Mouse (Mus musculus) urinary bladder, postnatal 4 days (tissue): Measurements from ENCODE around the gene Spdye4a.

Experiments used
- DNase-seq, 2 experiments: peaks; one replicate each; pipeline ENCODE4 v3.0.0; 2021 to 2022; ENCODE audit warnings: low spot score in 2 of 2

Spdye4a gene

DNA sequence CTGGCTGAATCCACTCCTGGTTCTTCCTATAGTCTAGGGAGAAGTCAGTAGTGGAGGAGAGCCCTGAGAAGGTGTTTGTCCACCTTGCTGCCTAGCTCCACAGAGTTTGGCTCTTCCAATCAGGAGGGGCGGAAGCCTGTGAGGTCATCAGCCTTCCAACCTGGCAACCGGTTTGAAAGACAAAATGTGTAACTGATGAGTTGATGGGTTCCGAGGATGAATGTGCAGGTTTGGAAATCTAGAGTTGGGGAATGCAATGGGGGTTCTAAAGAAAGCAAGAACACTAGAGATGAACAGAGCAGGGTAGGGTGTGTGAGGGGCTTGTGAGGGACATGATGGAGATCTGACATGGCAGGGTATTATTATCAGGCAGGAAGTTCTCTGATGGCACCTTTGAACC is at the start of gene Spdye4a:
Gene Spdye4a, minus strand, starts transcription at position 101 of the 400 bp plus-strand sequence.
- no peak for DNase-seq

DNA sequence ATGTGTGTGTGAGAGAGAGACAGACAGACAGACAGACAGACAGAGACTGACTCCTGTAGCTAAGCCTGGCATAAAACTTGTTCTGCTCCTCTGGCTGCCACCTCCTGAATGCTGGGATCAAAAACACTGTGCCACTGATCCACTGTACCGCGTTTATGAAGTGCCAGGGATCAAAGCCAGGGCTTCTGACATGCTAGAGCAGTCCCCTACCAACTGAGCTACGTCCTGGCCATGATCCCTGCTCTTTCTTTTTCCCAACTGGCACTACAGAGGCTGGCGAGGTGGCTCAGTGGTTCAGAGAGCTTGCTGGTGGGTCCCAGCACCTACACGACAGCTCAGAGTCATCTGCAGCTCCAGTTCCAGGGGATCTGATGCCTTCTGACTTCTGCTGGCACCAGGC is 49.1 kb upstream of the Spdye4a start:
- no peak for DNase-seq

DNA sequence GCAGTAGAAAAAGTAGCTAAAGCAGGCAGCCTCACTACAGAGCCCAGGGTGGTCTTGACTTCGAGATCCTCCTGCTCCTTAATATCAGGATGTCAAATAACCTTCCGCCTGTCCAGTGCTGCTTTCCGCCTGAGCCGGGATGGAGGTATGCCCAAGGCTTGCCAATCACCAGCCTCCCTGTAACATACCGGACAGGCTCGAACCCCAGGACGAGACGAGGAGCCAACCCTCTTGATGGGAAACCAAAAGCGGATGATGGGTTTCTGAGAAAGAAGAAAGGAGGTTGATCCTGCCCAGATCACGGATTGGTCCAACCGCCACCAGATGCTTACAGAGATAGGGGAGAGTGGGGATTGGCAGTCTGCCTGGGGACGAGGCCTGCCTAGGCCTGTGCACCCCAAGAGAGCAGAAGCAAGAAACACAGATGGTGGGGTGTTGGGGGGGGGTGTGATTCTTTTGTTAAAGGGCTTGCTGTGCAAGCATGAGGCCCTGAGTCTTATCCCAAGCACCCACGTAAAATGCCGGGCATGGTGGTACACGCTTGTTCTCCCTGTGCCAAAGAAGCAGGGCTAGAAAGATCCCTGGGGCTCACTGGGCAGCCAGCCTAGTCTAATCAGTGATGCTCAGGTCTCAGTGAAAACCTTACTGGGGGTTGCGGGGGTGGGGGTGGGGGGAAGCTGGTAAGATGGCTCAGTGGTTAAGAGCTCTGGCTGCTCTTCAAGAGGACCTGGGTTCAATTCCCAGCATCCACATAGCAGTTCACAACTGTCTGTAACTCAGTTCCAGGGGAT is 46.0 kb upstream of the Spdye4a start:
- DNase-seq, result no peak

DNA sequence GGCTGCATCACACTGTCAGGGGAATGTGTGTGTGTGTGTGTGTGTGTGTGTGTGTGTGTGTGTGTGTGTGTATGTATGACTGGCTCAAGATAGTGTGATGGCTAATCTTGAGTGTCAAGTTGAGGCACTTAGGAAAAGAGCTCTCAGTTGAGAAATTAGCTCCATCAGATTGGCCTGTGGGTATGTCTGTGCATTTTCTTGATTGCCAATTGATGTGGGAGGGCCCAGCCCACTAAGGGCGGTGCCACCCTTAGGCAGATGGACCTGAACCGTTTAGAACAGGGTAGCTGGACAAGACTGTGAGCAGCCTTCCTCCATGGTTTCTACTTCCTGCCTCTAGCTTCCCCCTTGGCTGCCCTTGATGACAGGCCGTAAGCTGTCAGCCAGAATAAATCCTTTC is 45.4 kb upstream of the Spdye4a start:
- no peak for DNase-seq

DNA sequence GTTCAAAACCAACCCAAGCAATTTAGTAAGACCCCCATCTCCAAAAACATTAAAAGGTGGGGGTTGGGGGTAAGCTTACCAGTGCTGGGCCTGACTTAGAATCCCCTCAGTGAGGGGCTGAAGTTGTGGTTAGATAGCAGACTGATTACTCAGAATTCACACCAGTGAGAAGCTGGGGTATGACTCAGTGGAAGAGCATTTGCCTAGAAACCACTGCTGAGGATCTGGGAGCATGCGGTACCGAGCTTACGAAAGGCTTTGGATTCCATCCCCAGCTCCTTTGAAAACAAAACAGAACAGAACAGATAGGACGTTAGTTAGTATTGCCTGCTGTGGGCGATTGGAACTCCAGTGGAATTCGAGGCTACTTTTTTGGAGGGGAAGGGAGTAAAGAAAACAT is 45.0 kb upstream of the Spdye4a start:
- no peak for DNase-seq

DNA sequence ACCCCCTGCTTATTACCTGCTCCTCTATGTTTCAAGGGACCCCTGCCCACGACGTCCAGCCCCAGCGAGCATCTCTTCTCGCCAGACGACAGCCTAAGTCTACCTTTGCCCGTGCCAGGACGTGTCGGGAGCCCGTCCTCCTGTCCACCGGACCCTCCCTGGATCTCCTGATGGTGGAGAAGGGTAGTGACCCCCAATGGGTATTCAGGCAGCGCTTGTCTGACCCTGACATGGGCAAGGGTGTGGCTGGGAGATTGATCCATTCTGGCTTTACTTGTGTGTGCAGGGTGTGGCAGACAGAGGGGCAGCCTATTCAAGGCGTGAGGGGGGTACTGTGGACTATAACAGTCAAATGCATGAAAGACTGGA is 43.4 kb upstream of the Spdye4a start:
- no peak for DNase-seq

DNA sequence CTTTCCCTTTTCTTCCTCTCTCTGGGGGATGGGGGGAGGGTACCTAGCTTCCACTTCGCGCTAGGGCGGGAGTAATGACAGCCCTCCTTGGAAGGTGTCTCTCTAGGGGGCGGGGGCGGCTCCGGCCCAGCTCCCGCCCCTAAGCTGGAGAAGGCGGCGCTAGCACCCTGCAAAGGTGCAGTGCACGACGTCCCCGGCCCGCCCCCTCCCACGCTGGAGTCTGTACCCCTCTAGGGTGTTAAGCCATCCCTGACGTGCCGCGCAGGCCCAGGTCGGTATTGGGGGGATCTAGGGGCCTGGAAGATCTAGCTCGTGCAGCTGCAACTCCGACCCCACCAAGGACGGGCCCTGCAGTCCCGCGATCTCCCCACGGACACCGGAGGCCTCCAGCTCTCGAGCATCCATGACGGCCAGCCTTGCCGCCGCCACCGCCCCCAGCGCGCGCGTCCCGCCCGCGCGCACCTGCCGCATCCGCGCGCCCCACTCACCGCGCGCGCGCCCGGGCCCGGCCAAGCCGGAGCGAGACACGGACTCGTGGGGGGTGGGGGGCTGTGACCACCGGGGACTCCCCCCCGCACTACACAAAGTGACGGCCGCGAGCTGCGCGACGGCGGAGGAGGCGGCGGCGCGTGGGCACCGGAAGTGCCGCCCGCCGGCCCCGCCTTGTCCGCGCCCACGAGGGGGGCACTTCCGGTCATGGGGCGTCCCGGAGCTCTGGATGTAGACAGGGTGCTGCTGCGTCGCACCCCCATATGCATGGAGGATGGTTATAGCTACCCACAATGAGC is 42.9 kb upstream of the Spdye4a start, which contains the start of gene Zfp316:
Gene Zfp316, minus strand, starts transcription at position 660 of the 788 bp plus-strand sequence.
- DNase-seq, result peak; percentile 57 to 70

DNA sequence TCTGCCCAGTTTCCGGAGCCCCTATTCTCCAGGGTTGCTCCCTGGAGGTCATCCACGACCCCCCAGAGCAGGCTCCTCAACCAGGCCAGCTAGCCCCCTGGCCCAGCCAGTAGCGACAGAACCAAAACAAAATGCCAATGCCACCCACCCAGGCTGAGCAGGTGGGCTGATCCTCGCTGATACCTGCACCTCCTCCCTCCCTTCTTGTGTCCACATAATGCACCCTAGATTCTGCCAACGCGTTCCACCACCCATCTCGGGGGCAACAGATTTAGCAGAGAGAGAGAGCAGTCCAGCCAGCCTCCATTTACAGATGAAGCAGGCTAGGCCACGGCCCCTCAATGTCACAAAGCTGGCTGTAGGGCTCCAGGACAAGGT is 42.3 kb upstream of the Spdye4a start:
- no peak for DNase-seq

DNA sequence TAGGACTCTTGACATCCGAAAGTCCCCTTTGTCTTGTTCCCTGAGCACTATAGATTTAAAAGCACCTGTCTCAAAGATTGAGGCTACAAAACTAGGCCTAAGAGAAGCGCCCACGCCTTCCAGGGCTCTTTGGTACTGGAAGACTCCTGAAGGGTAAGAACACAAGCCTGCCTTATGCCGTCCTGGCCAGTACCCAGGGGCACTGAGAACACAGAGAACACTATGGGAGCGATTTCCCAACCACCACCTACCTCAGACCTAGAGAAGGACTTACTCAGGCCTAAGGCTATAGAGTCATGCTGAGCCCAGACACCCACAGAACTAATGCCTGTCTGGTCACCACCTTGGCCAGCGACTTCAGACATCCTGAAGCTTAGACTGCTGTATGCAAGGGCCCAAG is 40.1 kb upstream of the Spdye4a start:
- DNase-seq, result no peak

DNA sequence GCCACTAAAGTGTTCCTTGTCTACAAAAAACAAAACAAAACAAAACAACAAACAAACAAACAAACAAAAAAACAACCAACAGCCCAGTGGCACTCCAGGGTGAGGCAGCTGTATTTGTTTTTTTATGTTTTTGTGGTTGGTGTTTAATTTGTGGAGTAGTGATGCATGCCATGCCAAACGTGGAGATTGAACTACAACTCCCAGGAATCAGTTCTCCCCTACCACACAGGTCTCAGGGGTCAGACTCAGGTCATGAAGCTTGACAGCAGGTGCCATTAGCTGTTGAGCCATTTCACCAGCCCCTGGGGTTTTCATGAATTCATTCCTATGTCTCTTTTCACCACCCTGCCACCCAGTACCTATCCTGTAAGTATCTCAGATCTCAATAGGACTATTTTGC is 38.7 kb upstream of the Spdye4a start:
- DNase-seq, result no peak

DNA sequence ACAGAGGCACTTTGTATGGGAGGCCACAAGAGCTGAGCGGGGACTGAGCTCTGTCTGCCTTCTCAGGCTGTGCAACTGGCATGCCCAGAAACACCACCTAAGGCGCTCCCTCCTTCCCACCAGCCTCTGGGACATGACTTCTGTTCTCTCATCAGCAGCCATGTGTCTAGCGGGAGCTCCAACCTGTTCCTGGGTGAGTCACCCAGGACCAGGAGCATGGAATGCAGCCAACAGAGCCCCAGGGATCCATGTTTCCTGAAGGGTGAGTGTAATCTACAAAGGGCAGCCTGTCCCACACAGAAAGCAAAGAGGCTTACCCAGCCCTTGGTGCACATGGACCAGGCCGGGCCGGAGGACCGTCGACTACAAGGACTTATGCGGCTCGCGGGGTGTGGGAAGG is 38.0 kb upstream of the Spdye4a start:
- no peak for DNase-seq

DNA sequence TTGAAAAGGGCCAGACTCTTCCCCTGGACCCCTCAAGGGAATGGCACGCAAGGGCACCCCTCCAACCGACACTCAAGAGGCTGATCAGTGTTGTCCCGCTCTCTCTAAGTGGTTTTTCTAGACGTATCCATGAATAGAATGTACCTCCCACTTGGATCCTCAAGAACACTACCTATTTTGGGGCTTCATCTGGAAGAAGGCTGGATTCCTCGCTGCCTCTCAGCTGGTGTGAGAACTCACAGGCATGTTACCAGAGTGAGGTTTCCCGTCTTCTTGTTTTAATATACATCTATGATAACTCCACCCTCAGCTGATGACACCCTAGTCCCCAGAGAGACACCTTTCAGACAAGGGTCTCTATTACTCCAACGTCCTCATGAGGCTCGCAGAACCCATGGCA is 34.9 kb upstream of the Spdye4a start:
- no peak for DNase-seq

DNA sequence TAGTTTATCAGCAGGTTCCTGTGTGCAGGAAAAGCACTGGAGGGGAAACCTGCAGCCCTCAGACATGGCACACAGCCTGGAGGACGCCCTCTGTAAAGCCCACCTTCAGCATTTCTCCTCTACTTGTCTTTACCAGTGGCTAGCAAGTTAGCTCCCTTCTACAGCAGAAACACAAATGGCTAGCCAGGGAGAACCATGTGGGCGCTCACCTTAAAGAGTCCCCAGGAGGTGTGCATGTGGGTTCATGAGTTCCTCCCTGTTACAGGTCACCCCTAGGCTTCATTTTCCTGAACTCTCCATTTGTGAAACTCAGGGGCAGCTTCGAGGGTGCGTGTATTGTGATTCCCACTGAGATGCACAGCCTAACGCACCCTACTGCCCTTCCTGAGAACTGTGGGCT is 29.1 kb upstream of the Spdye4a start:
- DNase-seq, result no peak

DNA sequence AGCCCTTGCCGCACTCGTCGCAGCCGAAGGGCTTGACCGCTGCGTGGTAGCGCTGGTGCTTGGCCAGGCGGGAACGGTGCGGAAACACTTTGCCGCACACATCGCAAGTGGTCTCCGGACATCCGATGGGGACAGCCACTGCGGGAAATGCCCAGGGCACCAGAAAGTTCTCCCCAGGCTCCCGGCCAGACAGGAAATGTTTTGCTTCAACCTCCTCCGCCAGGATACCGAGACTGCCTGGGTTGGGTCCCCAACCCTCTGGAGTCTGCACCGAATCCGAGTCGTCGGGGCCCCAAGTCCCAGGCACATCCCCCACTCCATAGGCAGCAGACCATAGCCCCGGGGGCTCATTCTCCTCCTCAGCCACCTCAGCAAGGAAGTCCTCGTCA is 28.4 kb upstream of the Spdye4a start:
- no peak for DNase-seq

DNA sequence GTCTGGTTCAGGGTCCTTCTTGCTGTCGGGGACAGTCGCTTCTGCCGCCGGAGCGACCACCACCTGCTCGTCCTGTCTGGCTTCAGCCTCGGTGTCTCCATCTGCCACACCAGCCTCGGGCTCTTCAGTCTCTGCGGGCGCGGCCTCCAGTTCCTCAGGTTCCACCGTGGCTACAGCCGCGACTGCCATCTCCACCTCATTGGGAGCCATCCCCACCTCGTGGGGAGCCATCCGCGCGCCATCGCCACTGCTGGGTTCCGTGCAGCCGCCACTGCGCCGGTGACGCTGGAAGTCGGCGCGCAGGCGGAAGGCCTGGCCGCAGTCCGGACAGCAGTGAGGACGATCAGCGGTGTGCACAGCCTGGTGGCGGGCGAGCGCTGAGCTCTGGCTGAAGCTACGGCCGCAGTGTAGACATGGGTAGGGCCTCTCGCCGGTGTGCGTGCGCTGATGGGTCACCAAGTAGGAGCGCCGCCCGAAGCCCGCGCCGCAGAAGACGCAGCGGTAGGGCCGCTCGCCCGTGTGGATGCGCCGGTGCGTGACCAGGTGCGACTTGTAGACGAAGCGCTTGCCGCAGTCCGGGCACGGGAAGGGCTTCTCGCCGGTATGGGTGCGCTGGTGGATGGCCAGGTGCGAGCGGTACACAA is 27.9 kb upstream of the Spdye4a start:
- DNase-seq, result no peak

DNA sequence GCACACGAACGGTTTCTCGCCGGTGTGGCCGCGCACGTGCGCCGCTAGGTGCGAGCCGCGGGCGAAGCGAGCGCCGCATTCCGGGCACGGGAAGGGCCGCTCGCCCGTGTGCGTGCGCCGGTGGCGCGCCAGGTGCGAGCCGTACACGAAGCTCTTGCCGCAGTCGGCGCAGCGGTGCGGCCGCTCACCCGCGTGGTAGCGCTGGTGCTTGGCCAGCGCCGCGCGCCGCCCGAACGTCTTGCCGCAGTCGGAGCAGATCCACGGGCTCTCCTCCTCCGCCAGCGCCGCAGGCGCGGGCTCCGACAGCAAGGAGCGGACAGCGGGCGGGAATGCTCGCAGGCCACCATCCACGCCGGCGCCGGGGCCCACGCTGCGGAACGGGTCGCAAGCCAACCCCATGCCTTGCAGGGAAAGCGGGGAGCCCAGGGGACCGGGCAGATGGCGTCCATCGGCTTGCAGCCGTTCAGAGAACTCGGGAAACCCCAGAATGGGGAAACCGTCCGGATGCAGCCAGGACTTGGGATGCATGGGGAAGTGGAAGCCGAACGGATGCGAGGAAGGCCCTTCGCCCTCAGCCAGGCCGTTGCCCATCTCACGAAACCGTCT is 27.3 kb upstream of the Spdye4a start:
- no peak for DNase-seq

DNA sequence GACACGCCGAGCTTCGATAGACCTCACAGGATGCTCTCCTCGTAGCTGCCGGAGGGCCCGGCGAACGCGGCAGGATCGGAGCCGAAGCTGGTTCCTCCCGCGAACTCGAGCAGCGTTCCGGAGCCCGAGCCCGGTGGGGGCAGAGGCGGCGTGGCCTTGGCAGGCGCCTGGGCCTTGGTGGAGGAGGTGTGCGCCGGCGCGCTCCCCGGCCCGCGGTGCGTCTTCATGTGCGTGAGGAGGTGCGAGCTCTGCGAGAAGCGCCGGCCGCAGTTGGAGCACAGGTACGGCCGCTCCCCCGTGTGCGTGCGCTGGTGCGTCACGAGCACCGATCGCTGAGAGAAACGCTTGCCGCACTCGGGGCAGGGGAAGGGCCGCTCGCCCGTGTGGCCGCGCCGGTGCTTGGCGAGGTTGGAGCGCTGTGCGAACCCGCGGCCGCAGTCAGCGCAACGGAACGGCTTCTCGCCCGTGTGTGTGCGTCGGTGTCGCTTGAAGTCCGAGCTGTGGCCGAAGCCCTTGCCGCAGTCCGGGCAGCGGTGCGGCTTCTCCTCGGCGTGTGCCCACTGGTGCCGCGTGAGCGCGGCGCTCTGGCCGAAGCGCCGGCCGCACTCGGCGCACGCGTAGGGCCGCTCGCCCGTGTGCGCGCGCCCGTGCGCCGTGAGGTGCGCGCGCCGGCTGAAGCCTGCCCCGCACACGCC is 26.6 kb upstream of the Spdye4a start:
- DNase-seq, result no peak

DNA sequence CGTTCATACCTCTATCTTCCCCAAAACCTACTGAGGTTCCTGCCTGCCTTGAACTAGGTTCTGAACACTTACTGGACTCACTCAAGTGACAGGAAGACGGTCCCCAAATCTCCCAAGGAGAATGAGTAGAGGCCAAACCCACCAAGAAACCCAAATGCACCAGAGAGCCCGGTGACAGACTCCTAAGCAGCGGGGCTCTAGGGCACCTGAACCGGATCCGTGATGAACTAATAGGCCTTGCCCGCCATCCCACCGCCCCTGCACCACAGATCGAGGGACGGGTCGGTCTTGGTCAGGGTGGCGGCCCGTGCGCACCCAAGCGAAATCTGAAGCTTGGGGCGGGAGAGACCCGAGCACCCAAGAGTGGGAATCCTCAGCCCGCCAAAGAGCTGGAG is 26.1 kb upstream of the Spdye4a start:
- DNase-seq, result no peak

DNA sequence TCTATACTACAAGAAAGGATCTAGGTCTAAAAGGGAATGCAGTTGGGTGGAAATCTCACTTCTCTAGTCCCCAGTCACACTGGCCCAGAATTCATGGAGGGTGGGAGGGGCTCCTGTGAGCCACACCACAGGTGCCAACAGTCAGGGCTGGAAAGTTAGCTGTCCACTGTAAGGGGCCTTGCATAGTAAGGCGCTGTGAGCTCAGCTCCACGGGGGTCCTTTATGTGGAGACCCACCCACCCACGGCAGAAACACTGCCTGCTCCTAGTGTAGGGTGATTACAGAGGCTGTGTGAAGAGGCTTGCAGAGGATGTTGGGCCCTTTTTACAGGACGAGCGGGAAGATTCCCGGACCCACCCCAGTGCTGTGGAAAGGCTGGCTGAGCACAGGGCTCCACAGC is 25.3 kb upstream of the Spdye4a start:
- DNase-seq, result no peak

DNA sequence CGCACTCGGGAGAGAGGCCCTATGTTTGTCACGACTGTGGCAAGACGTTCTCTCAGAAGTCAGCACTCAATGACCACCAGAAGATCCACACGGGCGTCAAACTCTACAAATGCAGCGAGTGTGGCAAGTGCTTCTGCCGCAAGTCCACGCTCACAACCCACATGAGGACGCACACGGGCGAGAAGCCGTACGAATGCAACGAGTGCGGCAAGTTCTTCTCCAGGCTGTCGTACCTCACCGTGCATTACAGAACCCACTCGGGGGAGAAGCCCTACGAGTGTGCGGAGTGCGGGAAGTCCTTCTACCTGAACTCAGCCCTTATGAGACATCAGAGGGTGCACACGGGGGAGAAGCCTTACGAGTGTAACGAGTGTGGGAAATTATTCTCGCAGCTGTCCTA is 18.2 kb upstream of the Spdye4a start:
- DNase-seq, result no peak

DNA sequence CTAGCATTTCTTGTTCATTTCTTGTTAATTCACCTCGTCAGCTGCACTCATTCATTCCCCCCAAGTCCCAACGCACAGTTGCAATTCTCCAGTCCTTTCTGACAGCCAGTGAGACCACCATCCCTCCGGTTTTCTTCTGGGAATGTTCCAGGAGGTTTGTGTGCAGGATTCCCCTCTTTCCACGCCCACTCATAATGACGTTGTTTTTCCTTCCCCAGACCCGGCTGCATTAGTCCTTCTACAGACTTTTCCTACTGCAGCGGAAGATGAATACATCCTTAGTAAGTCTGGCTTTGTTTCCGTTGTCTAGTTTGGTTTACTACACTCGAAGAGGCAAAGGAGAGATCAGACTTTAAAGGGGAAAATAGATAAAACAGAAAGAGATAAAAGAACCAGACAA is 9.3 kb upstream of the Spdye4a start:
- no peak for DNase-seq
